Mouse (Mus musculus): ENCODE results near the gene Rab9b.

Gene Rab9b

GRCm38 (mm10) chrX:136868061-136869040, at the start of gene Rab9b:
Gene Rab9b (minus strand): TSS chrX:136868755.
- peak; percentile 98 for ATAC-seq (ENCODE audit: low TSS enrichment)

- ATAC-seq (ENCODE audit: low TSS enrichment) = no peak
These were observed 35.8 kb upstream of the Rab9b start for GRCm38 (mm10) chrX:136904369-136904768.

- ATAC-seq (ENCODE audit: low TSS enrichment) = peak; percentile 93
These were observed 27.2 kb upstream of the Rab9b start for GRCm38 (mm10) chrX:136895757-136896156.

GRCm38 (mm10) chrX:136850300-136850699, 18.3 kb downstream of the Rab9b start:
- no peak for ATAC-seq (ENCODE audit: low TSS enrichment)

- no peak for ATAC-seq (ENCODE audit: low TSS enrichment)
These were observed 39.9 kb downstream of the Rab9b start for GRCm38 (mm10) chrX:136828610-136829009.

- no peak for ATAC-seq (ENCODE audit: low TSS enrichment)
These were observed 43.5 kb downstream of the Rab9b start for GRCm38 (mm10) chrX:136825016-136825415.

- ATAC-seq (ENCODE audit: low TSS enrichment) = no peak
These were observed 46.2 kb downstream of the Rab9b start, which contains the start of gene Plp1 for GRCm38 (mm10) chrX:136822371-136822770. Gene Plp1 (plus strand): TSS chrX:136822671.

GRCm38 (mm10) chrX:136820250-136820649, 48.3 kb downstream of the Rab9b start:
- ATAC-seq (ENCODE audit: low TSS enrichment) = peak; percentile 98

GRCm38 (mm10) chrX:136819752-136820151, 48.8 kb downstream of the Rab9b start:
- ATAC-seq (ENCODE audit: low TSS enrichment) = peak; percentile 38; the same call in 1 of the 2 replicates
